Mouse (Mus musculus): ENCODE data around the gene Ror1.

Gene Ror1

GRCm38 (mm10) chr4:100291015-100291651 is 195.5 kb downstream of the Ror1 start:
- no peak for ATAC-seq (ENCODE audit: insufficient number of reproducible peaks, low FRiP score, low TSS enrichment)

- no peak for ATAC-seq (ENCODE audit: insufficient number of reproducible peaks, low FRiP score, low TSS enrichment)
These were observed 202.1 kb downstream of the Ror1 start for GRCm38 (mm10) chr4:100297678-100298077.

DNA sequence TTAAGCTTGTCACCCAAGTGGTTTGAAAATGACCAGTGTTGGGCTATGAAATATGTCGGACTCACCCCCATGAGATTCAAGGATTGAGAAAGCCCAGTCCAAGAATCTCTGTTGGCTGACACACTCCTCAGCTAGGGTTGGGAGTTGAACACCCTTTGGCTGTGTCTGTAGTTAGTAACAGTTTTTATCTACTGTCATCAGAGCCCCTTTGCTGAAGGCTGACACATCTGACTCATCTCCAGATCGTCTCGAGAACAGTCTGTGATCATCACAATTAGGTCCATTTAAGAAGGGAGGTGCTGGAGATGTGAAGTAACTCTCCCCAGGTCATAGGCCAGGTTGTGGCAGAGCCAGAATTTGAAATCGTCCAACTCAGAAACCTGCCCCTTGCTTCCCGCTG is 203.0 kb downstream of the Ror1 start:
- no peak for ATAC-seq (ENCODE audit: insufficient number of reproducible peaks, low FRiP score, low TSS enrichment)

- ATAC-seq (ENCODE audit: insufficient number of reproducible peaks, low FRiP score, low TSS enrichment), result no peak
These were observed 204.6 kb downstream of the Ror1 start for GRCm38 (mm10) chr4:100300171-100300570.

DNA sequence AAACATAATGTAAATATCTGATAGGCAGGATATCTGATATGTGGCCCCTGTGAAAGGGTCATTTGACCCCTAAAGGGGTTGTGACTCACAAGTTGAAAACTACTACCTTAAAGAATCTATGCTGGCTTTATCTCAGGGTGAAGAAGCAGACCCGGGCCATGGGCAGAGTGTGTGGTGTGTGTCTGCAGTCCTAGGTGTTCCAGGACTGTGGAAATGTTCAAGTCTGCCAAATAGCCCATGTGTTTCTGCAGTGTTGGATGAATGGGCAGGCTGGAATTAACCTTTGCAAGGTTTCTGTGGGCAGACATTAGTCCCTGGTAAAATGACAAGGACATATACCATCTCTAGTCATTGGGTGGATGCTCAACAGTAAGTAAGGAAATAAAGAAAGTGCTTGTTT is 205.8 kb downstream of the Ror1 start:
- ATAC-seq (ENCODE audit: insufficient number of reproducible peaks, low FRiP score, low TSS enrichment), result no peak

DNA sequence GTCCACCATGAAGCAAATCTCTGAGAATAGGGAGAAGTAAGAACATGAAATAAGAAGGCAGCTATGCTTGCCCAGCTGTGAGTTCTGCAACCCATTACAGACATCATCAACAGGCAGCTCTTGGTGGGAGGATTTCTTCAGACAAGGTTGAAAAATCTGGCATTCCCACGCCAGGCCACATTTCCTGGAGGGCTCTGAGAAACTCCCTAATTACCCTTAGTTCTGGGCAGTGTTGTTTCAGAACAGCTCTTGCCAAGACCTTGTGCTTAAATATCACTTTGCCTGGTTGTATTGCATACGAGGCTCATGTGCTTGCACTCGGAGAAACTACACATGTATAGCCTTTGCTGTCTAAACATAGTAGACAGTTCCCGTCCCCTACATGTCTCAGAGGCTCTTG is 211.8 kb downstream of the Ror1 start:
- ATAC-seq (ENCODE audit: insufficient number of reproducible peaks, low FRiP score, low TSS enrichment), result no peak

GRCm38 (mm10) chr4:100311775-100312537 is 216.4 kb downstream of the Ror1 start:
- ATAC-seq (ENCODE audit: insufficient number of reproducible peaks, low FRiP score, low TSS enrichment), result no peak

- ATAC-seq (ENCODE audit: insufficient number of reproducible peaks, low FRiP score, low TSS enrichment), result no peak
These were observed 219.5 kb downstream of the Ror1 start for GRCm38 (mm10) chr4:100315066-100315465.

GRCm38 (mm10) chr4:100321758-100322157 is 226.2 kb downstream of the Ror1 start:
- ATAC-seq (ENCODE audit: insufficient number of reproducible peaks, low FRiP score, low TSS enrichment), result peak; percentile 53

GRCm38 (mm10) chr4:100324719-100325515 is 229.3 kb downstream of the Ror1 start:
- 0 out of 2 replicates have a peak, but pooled peaks have one; percentile 17 for ATAC-seq (ENCODE audit: insufficient number of reproducible peaks, low FRiP score, low TSS enrichment)

GRCm38 (mm10) chr4:100328361-100328970 is 232.9 kb downstream of the Ror1 start:
- no peak for ATAC-seq (ENCODE audit: insufficient number of reproducible peaks, low FRiP score, low TSS enrichment)

DNA sequence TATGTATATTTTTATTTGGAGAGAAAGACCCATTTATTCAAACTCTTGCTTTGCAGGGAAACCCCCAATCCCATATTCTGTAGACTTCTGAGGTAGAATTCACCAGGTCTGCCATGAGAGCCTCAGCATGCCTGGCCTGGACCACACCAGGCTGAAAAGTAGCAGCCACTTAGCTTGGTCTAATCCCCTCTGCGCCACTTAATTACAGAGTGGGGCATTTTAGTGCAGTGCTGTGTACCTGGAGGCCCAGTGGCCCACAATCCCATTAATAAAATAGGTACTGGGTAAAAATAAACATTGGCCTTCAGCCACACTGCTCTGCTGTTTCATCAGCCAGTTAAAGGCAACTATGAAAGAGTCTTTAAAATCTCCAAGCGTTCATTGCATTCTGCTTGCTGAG is 239.6 kb downstream of the Ror1 start:
- no peak for ATAC-seq (ENCODE audit: insufficient number of reproducible peaks, low FRiP score, low TSS enrichment)

GRCm38 (mm10) chr4:100347791-100348190 is 252.2 kb downstream of the Ror1 start:
- ATAC-seq (ENCODE audit: insufficient number of reproducible peaks, low FRiP score, low TSS enrichment), result no peak

GRCm38 (mm10) chr4:100350106-100350795 is 254.7 kb downstream of the Ror1 start:
- ATAC-seq (ENCODE audit: insufficient number of reproducible peaks, low FRiP score, low TSS enrichment), result no peak

- no peak for ATAC-seq (ENCODE audit: insufficient number of reproducible peaks, low FRiP score, low TSS enrichment)
These were observed 256.3 kb downstream of the Ror1 start for GRCm38 (mm10) chr4:100351797-100352290.

GRCm38 (mm10) chr4:100355566-100355965 is 260.0 kb downstream of the Ror1 start:
- no peak for ATAC-seq (ENCODE audit: insufficient number of reproducible peaks, low FRiP score, low TSS enrichment)

DNA sequence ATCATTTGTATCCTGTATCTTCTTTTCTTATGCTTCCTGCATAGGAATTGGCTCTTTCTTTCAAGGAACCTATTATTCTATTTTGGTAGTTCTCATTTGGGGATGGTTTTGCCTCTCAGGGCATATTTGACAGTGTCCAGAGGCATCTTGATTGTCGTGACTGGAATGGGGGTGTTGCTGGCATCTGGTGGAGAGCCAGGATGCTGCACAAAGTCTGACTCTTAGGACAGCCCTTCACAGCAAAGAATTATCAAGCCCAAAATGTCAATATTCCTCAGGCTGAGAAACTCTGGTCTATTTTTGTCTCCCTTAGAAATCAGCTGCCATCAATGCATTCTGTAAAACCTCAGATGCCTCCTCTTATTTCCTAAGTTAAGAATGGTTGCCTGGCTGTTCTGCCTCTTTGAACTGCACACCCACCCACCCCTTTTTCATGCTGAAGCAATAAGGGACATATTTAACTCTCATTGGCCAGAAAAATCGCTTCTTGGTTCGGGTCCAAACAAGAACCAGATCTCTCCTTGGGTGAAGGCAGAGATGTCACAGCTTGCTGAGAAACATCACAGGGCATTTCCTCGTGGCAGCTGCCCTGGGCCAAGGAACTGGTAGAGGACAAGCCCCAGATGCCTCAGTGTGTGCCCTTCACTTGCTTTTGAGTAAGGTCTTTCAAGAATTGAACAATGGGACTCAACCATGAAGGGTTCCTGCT is 262.4 kb downstream of the Ror1 start:
- no peak for ATAC-seq (ENCODE audit: insufficient number of reproducible peaks, low FRiP score, low TSS enrichment)

GRCm38 (mm10) chr4:100363666-100364065 is 268.1 kb downstream of the Ror1 start:
- ATAC-seq (ENCODE audit: insufficient number of reproducible peaks, low FRiP score, low TSS enrichment), result no peak

DNA sequence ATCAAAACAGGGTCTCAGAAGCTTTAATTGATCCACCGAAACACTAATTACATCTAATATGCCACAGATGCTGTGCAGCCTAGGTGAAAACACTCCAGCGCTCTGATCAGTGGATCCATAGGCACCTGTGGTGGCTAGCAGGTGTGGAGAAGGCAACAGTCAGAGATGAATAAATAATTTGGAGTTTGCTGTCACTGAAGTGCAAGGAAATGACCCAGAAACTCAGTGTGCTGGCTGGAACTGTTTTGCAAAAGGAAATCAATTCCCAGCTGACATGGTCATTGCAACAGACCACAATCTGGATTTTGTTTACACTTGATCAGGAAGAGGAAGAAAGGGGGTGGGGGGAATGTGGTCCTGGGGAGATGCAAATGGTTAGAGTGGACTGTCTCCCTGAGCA is 273.1 kb downstream of the Ror1 start:
- no peak for ATAC-seq (ENCODE audit: insufficient number of reproducible peaks, low FRiP score, low TSS enrichment)

Measured in cerebellum, adult (tissue).